Comparison of ENCODE assay signal across 16 mouse cellular contexts in genomic region chr13:103423417-103423816, GRCm38 (mm10).
DNase-seq lines count a peak whose midpoint lies in the region.
"Had no signal": no experiment of that assay in that cellular context is flagged by ENCODE, and none has a peak within 500 bp of the region (broad histone marks: within the 10 kb centered on the region; RNA-seq: fewer than 3 reads in every experiment).

No protein-coding gene starts in this region.

- peak; percentile 14 for DNase-seq in cerebellum, postnatal 14 days
- DNase-seq in cerebellum, adult 11-12 months, result no peak
- peak; percentile 9 for DNase-seq in left cerebral cortex, postnatal 4 days
- DNase-seq in left cerebral cortex, postnatal 36 days (ENCODE audit: low spot score in 2 of 2), result no peak
- peak; percentile 34 for DNase-seq in gastrocnemius, postnatal 14 days
- DNase-seq in skeletal muscle tissue, adult 2 months (ENCODE audit: low read depth, low spot score), result peak; percentile 28
- DNase-seq in right cerebral cortex, postnatal 4 days, result no peak
- no peak for DNase-seq in c-Kit-positive CD71-positive TER-119-positive erythroid progenitor cells, embryonic 14.5 days (ENCODE audit: low spot score)
- DNase-seq: adrenal gland, postnatal 36 days; cerebellum, adult 11 months; embryo, embryonic 11 days; kidney, adult 2 months; kidney, postnatal 4 days; lung, adult 2 months; spleen, adult 18-20 months; thymus, postnatal 4 days had no signal

- intact Hi-C loops in left cerebral cortex, postnatal 4 days (cut with DNase I), result no loop called here
- intact Hi-C loops in left cerebral cortex, postnatal 36 days (cut with DNase I), result no loop called here
- intact Hi-C loops in gastrocnemius, postnatal 14 days (cut with DNase I; ENCODE audit: low total_unique reads), result no loop called here

Comparison
In these comparisons a context has a peak if more than half of its experiments do, and no peak if none do; other contexts are left out.
1. DNase-seq: peak in cerebellum, postnatal 14 days (2 of 2), left cerebral cortex, postnatal 4 days (single experiment), gastrocnemius, postnatal 14 days (single experiment) and skeletal muscle tissue, adult 2 months (single experiment); none in cerebellum, adult 11-12 months (single experiment), left cerebral cortex, postnatal 36 days (0 of 2), right cerebral cortex, postnatal 4 days (single experiment) and c-Kit-positive CD71-positive TER-119-positive erythroid progenitor cells, embryonic 14.5 days (single experiment).